Mouse (Mus musculus): ENCODE data around the gene Sspo. TPM values are rescaled to one million over a fixed set of nuclear protein-coding genes. Genes with fewer than 3 reads are reported as not detected.

The Sspo gene
- polyA plus RNA-seq, 1 experiment from 2014 or later: 0.04 TPM

- Histone ChIP-seq H3K4me3 (ENCODE audit: low read depth, low read length) (no peak overlapping the region), H3K27ac (replicated peaks) (0 out of 2 replicates have a peak overlapping the region, but pooled peaks have one; percentile 8), H3K9me3 (ENCODE audit: control insufficient read depth, low read length) (no peaks in the 10 kb centered on the region), H3K4me1 (replicated peaks; ENCODE audit: control insufficient read depth, insufficient read depth) (peaks cover 4% of the 10 kb centered on the region; the same call in 1 of the 2 replicates), H3K9ac (ENCODE audit: low read length) (no peak overlapping the region), H3K36me3 (ENCODE audit: control insufficient read depth, insufficient read depth, low read length) (no peaks in the 10 kb centered on the region), H3K27me3 (ENCODE audit: control insufficient read depth, insufficient read depth, low read length) (no peaks in the 10 kb centered on the region), H3K4me2 (replicated peaks; ENCODE audit: low read depth) (no peak overlapping the region)
- no peak for ATAC-seq (ENCODE audit: low FRiP score, low TSS enrichment)
- no peak for DNase-seq (ENCODE audit: low spot score)
- 25% methylated on average over 7 of the region's 7 CpGs for WGBS
- TF ChIP-seq CTCF (IDR thresholded peaks at IDR 0.05; ENCODE audit: low read depth): no peak
- TF ChIP-seq EP300 (optimal IDR thresholded peaks at IDR 0.05): no peak
Observed at GRCm38 (mm10) chr6:48541560-48542450, 93.8 kb downstream of the Sspo start.

DNA sequence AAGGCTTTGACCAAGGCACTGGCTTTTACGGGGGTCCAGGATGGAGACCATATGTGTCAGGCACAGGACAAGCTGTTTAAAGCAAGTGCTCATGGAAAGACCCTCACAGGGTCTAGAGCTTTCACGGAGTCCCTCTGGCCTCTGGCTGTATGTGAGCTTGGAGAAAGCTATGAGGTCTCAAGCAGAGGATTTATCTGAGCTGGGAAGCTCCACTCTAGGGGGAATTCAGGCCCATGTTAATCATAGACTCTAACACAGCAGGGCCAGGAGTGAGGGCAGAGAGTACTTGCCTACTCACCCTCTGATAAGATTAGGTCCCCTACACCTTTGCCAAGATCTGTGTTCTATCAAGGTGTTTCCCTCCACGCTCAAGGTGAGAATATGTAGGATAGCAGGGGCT is 94.6 kb downstream of the Sspo start:
- Histone ChIP-seq H3K9me3 (ENCODE audit: control insufficient read depth, low read length) (no peaks in the 10 kb centered on the region), H3K27ac (replicated peaks) (no peak overlapping the region), H3K4me3 (ENCODE audit: low read depth, low read length) (no peak overlapping the region), H3K27me3 (ENCODE audit: control insufficient read depth, insufficient read depth, low read length) (no peaks in the 10 kb centered on the region), H3K36me3 (ENCODE audit: control insufficient read depth, insufficient read depth, low read length) (no peaks in the 10 kb centered on the region), H3K4me2 (replicated peaks; ENCODE audit: low read depth) (no peak overlapping the region), H3K9ac (ENCODE audit: low read length) (no peak overlapping the region), H3K4me1 (replicated peaks; ENCODE audit: control insufficient read depth, insufficient read depth) (no peaks in the 10 kb centered on the region; the same call in 1 of the 2 replicates)
- WGBS: 80% methylated on average over 3 of the region's 3 CpGs
- DNase-seq (ENCODE audit: low spot score): no peak
- ATAC-seq (ENCODE audit: low FRiP score, low TSS enrichment): no peak
- no peak for TF ChIP-seq CTCF (IDR thresholded peaks at IDR 0.05; ENCODE audit: low read depth)

GRCm38 (mm10) chr6:48545251-48545650 is 97.2 kb downstream of the Sspo start:
- no peaks in the 10 kb centered on the region for H3K36me3 ChIP-seq (ENCODE audit: control insufficient read depth, insufficient read depth, low read length)
- no peaks in the 10 kb centered on the region for H3K9me3 ChIP-seq (ENCODE audit: control insufficient read depth, low read length)
- no peak for TF ChIP-seq EP300 (optimal IDR thresholded peaks at IDR 0.05)
- no peak for TF ChIP-seq CTCF (IDR thresholded peaks at IDR 0.05; ENCODE audit: low read depth)
- H3K27me3 ChIP-seq (ENCODE audit: control insufficient read depth, insufficient read depth, low read length): no peaks in the 10 kb centered on the region
- no peak overlapping the region for H3K4me2 ChIP-seq (replicated peaks; ENCODE audit: low read depth)
- H3K4me3 ChIP-seq (ENCODE audit: low read depth, low read length): no peak overlapping the region
- no peaks in the 10 kb centered on the region; the same call in 1 of the 2 replicates for H3K4me1 ChIP-seq (replicated peaks; ENCODE audit: control insufficient read depth, insufficient read depth)
- no peak overlapping the region for H3K9ac ChIP-seq (ENCODE audit: low read length)
- H3K27ac ChIP-seq (replicated peaks): no peak overlapping the region
- WGBS: 66% methylated on average over 5 of the region's 5 CpGs
- DNase-seq (ENCODE audit: low spot score) (no peak), ATAC-seq (ENCODE audit: low FRiP score, low TSS enrichment) (no peak)

DNA sequence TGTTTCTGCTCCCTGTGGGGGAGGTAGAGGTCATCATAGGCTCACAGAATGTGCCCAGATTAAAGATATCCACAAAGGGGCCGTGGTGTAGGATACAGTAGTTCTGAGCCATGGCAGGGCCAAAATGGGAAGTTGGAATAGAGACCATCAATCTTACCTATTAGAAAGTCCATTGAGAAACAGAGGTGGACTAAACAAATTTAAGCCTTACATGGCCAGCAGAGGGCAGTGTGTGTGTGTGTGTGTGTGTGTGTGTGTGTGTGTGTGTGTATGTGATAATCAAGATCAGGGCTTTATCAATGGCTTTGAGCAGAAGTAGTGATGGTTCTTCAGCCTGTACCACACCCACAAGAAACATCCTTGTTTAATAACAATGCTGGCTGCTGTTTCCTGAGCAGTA is 98.2 kb downstream of the Sspo start:
- Histone ChIP-seq H3K4me3 (ENCODE audit: low read depth, low read length) (no peak overlapping the region), H3K9me3 (ENCODE audit: control insufficient read depth, low read length) (no peaks in the 10 kb centered on the region), H3K27me3 (ENCODE audit: control insufficient read depth, insufficient read depth, low read length) (no peaks in the 10 kb centered on the region), H3K36me3 (ENCODE audit: control insufficient read depth, insufficient read depth, low read length) (no peaks in the 10 kb centered on the region), H3K4me1 (replicated peaks; ENCODE audit: control insufficient read depth, insufficient read depth) (no peaks in the 10 kb centered on the region; the same call in 1 of the 2 replicates), H3K4me2 (replicated peaks; ENCODE audit: low read depth) (no peak overlapping the region), H3K9ac (ENCODE audit: low read length) (no peak overlapping the region), H3K27ac (replicated peaks) (peak overlapping the region; percentile 45; the same call in 1 of the 2 replicates)
- 35% methylated on average over 1 of the region's 1 CpGs for WGBS
- ATAC-seq (ENCODE audit: low FRiP score, low TSS enrichment) (peak; percentile 57), DNase-seq (ENCODE audit: low spot score) (peak; percentile 50)
- no peak for TF ChIP-seq EP300 (optimal IDR thresholded peaks at IDR 0.05)
- TF ChIP-seq CTCF (IDR thresholded peaks at IDR 0.05; ENCODE audit: low read depth): peak; percentile 81

GRCm38 (mm10) chr6:48546858-48547257 is 98.8 kb downstream of the Sspo start:
- no peak for TF ChIP-seq EP300 (optimal IDR thresholded peaks at IDR 0.05)
- TF ChIP-seq CTCF (IDR thresholded peaks at IDR 0.05; ENCODE audit: low read depth): no peak
- 33% methylated on average over 4 of the region's 4 CpGs for WGBS
- no peaks in the 10 kb centered on the region; the same call in 1 of the 2 replicates for H3K4me1 ChIP-seq (replicated peaks; ENCODE audit: control insufficient read depth, insufficient read depth)
- no peak overlapping the region for H3K9ac ChIP-seq (ENCODE audit: low read length)
- no peaks in the 10 kb centered on the region for H3K9me3 ChIP-seq (ENCODE audit: control insufficient read depth, low read length)
- H3K27me3 ChIP-seq (ENCODE audit: control insufficient read depth, insufficient read depth, low read length): no peaks in the 10 kb centered on the region
- peak; percentile 57; the same call in 1 of the 2 replicates for ATAC-seq (ENCODE audit: low FRiP score, low TSS enrichment)
- peak overlapping the region; percentile 45; the same call in 1 of the 2 replicates for H3K27ac ChIP-seq (replicated peaks)
- no peak for DNase-seq (ENCODE audit: low spot score)
- H3K4me3 ChIP-seq (ENCODE audit: low read depth, low read length): no peak overlapping the region
- no peak overlapping the region for H3K4me2 ChIP-seq (replicated peaks; ENCODE audit: low read depth)
- H3K36me3 ChIP-seq (ENCODE audit: control insufficient read depth, insufficient read depth, low read length): no peaks in the 10 kb centered on the region

DNA sequence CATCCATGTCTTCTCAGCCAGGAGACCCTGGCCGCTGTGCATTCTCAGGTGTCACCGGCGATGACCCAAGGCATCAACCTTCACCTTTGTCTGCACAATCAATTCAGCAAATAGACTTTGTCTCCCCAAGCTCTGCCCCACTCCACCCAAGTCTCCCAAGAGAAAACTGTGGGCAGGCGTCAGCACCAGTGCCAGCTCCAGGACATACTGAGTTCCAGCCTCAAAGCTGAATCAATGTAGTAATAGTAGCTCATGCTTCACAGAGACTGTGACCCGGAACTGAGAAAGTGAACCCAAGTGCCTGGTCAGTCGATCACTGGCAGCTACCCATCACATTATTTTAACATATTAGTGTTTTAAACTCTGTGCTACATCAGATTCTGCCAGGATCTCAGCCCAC is 100.3 kb downstream of the Sspo start:
- no peak for ATAC-seq (ENCODE audit: low FRiP score, low TSS enrichment)
- H3K4me2 ChIP-seq (replicated peaks; ENCODE audit: low read depth): no peak overlapping the region
- H3K4me3 ChIP-seq (ENCODE audit: low read depth, low read length): no peak overlapping the region

More for the DNA sequence above, 100.3 kb downstream of the Sspo start:
- Histone ChIP-seq H3K27ac (replicated peaks) (no peak overlapping the region), H3K27me3 (ENCODE audit: control insufficient read depth, insufficient read depth, low read length) (no peaks in the 10 kb centered on the region), H3K36me3 (ENCODE audit: control insufficient read depth, insufficient read depth, low read length) (no peaks in the 10 kb centered on the region), H3K9ac (ENCODE audit: low read length) (no peak overlapping the region), H3K4me1 (replicated peaks; ENCODE audit: control insufficient read depth, insufficient read depth) (no peaks in the 10 kb centered on the region; the same call in 1 of the 2 replicates), H3K9me3 (ENCODE audit: control insufficient read depth, low read length) (no peaks in the 10 kb centered on the region)
- 78% methylated on average over 6 of the region's 6 CpGs for WGBS
- no peak for TF ChIP-seq CTCF (IDR thresholded peaks at IDR 0.05; ENCODE audit: low read depth)
- DNase-seq (ENCODE audit: low spot score): no peak

Small RNAs within 50 kb of the gene (microRNA-seq; reads per million reads assigned to microRNA genes)
- gene Gm24325: not detected

Other genes with a start within 250 kb of the Sspo start
- gene Krba1, start 52.6 kb upstream of the Sspo start, polyA plus RNA-seq (2015; fragmentation: Nextera tagmentation; extraction: Ambion mirVana): 5.4 and 7.8 TPM in 2 replicates
- gene Zfp467, start 2.4 kb upstream of the Sspo start, polyA plus RNA-seq (2015; fragmentation: Nextera tagmentation; extraction: Ambion mirVana): 24.2 and 29.5 TPM in 2 replicates
- 22.1 and 23.0 TPM in 2 replicates for gene Atp6v0e2, start 89.4 kb downstream of the Sspo start, polyA plus RNA-seq (2015; fragmentation: Nextera tagmentation; extraction: Ambion mirVana)
- 3.9 and 5.6 TPM in 2 replicates for gene Lrrc61, start 106.6 kb downstream of the Sspo start, polyA plus RNA-seq (2015; fragmentation: Nextera tagmentation; extraction: Ambion mirVana)
- 273 and 283 TPM in 2 replicates for gene Rarres2, start 124.6 kb downstream of the Sspo start, polyA plus RNA-seq (2015; fragmentation: Nextera tagmentation; extraction: Ambion mirVana)
- gene Gm45021, start 141.4 kb downstream of the Sspo start, polyA plus RNA-seq (2015; fragmentation: Nextera tagmentation; extraction: Ambion mirVana): not detected in 2 replicates
- 11.6 and 12.9 TPM in 2 replicates for gene Repin1, start 145.7 kb downstream of the Sspo start, polyA plus RNA-seq (2015; fragmentation: Nextera tagmentation; extraction: Ambion mirVana)
- not detected in 2 replicates for gene Gm44965, start 145.7 kb downstream of the Sspo start, polyA plus RNA-seq (2015; fragmentation: Nextera tagmentation; extraction: Ambion mirVana)
- 2.2 and 2.8 TPM in 2 replicates for gene Zfp775, start 153.8 kb downstream of the Sspo start, polyA plus RNA-seq (2015; fragmentation: Nextera tagmentation; extraction: Ambion mirVana)
- 0.76 TPM in 2 replicates for gene AI854703, start 178.5 kb downstream of the Sspo start, polyA plus RNA-seq (2015; fragmentation: Nextera tagmentation; extraction: Ambion mirVana)
- 0.74 and 0.93 TPM in 2 replicates for gene Gimap8, start 199.0 kb downstream of the Sspo start, polyA plus RNA-seq (2015; fragmentation: Nextera tagmentation; extraction: Ambion mirVana)
- gene Gimap9, start 227.9 kb downstream of the Sspo start, polyA plus RNA-seq (2015; fragmentation: Nextera tagmentation; extraction: Ambion mirVana): 3.2 and 3.5 TPM in 2 replicates
- 8.0 and 8.5 TPM in 2 replicates for gene Gimap4, start 236.3 kb downstream of the Sspo start, polyA plus RNA-seq (2015; fragmentation: Nextera tagmentation; extraction: Ambion mirVana)

Data from stomach, postnatal 0 days (tissue).